Mouse (Mus musculus) frontal cortex, postnatal 10 days (tissue): ENCODE data around the gene Tulp4.

ENCODE experiments used
- DNase-seq, 2 experiments: peaks; one replicate each; pipeline ENCODE4 v3.0.0; 2022; ENCODE audit warnings: low spot score in 2 of 2, mixed read lengths in 1 of 2

Tulp4 gene

DNA sequence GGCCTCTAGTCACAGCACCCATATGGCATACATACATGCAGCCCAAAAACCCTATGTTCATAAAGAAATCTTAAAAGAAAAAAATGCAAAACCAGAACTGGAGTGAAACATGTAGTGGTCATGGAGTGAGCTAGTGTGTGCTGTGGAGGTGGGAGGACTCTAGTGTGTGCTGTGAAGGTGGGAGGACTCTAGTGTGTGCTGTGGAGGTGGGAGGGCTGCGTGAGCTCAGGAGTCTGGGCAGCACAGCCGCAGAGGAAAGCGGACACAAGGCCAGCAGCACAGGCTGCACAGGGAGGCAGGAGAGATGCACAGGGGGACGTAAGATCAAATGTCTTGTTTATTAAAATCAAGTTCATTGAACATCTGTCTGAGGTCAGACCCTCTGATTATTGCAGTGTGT is 17.5 kb downstream of the Tulp4 start:
- no peak for DNase-seq

DNA sequence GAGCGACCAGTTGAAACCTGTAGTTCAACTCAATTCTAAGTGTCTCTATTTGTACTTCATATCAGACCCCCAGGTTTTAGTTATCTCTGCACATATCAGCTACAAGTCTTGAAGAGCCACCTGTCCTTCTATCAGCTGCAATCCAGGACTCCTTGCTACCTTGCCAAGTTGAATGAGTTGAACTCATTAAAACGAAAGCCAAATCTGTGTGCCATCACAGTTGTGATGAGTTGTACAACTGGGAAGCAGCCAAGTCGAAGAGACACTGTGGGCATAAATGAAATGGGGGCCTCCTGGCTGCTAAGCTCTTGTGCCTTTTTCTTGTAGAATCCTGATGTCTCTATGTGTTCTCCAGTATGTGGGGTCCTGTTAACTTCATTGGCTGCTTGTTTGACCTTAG is 19.2 kb downstream of the Tulp4 start:
- DNase-seq: no peak

DNA sequence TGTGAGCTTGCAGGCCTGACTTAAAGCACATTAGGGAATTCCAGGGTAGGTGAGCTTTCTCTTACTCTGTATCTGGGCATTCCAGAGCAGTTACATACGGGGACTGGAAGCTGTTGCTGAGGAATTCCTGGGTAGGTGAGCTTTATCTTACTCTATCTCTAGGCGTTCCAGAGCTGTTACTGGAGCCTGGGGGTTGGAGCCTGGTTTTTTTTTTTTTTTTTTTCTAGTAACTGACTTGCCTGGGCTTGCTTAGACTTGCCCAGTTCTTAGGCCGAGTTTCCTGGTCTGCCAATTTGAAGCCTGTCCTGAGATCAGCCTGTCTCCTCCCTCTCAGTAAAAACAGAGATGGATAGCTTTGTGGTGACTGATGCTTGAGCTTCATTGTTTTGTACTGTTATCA is 21.8 kb downstream of the Tulp4 start:
- DNase-seq: no peak

DNA sequence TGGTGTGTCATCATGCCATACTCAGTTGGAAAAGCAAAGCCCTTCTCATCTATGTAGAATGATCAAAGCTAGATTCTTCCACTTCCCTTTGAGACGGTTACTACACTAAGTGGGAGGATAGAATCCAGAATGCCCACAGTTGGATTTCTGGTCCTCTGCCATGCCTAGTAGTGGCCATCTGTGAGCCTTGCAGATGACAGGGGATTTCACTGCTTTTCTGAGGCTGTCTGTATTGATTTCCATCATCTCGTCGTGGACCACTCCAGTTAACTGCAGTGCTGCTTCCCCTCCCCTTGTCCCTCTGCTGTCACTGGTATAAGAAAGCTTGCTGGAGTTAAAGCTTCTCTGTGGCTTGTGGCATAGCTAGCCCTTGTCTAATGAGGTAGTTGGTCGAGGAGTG is 23.1 kb downstream of the Tulp4 start:
- no peak for DNase-seq

DNA sequence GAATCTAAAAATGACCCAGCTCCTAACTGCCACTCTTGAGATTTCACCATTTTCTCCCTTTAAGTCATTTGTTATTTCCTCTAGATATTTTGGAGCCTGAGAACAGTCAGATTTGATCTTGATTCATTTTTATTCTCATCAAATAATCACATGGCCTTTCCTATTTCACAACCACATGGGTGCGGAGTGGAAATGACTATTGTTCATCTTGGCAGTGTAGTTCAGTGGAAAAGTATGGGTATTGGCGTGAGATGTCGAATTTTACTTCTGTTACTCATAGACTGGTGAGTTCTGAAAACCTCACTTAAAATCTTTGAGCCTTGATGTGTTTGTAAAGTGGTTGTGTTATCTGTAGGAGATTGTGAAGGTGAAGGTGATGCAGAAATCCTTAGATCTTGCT is 24.8 kb downstream of the Tulp4 start:
- no peak for DNase-seq

DNA sequence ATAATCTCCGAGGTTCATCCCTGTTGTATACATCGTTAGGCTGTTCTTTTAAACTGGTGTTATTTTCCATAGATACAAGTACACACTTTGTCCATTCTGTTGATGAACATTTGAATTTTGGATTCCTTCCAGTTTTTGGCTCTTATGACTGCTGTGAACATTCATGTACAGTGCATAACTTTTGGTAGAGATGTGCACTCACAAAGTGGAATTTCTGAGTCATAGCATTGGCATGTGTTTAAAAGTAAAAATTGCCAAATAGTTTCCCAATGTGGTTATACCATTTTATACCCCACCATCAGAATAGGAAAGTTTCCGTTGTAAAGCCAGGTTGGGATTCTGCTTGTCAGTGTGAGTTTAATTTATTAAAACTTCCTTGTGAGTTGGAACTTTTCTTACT is 34.6 kb downstream of the Tulp4 start:
- DNase-seq: no peak

DNA sequence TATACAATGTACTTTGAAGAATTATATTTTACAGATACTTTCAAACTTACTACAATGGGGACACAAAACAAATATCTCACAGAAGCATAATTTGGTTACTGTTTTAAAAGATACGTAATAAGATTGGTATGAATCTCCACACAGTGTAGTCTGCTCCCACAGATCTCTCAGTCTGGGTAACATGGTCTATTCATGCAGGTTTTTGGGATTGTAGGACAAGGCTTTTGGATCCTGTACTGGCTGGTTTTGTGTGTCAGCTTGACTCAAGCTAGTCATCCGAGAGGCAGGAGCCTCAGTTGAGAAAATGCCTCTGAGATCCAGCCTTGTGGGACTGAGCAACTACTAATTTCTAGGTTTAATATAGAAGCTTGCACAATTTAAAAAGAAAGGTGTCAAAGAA is 35.1 kb downstream of the Tulp4 start:
- DNase-seq: no peak

DNA sequence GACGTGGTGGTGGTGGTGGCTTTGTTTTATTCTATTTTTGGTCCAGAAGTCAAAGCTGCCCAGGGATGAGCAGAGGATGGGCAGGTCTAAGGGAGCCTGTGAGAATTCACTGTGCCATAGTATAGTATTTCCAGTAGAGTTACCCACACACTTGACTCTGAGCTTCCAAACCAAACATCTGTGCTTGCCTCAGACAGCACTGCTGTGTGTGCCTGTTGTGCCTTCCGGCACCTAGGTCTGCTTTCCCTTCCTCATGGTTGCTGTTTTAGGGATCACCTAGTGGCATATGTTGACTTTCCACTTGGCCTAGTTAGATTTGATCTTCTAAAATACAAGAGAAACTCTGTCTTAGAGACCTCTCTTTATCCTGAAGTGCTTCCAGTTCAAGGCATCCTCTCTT is 39.0 kb downstream of the Tulp4 start:
- no peak for DNase-seq

DNA sequence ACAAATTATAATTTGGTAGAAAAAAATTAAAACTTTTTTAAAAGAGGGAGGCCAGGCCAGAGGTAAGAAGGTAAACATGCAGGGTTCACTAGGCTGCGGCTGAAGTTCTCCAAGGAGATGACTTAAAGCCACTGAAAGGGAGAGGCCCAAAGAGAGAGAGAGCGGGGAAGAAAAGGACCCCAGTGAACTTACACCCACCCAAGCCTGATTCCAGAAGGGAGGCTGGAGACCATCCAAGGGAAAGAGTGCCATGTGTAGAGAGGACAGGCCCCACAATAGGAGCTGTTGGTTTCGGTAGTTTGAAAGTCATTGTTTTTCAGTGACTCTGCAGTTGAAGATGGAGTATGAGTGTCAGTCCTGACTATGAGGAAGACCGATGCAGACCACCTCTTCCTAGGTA is 46.7 kb downstream of the Tulp4 start:
- DNase-seq: no peak

DNA sequence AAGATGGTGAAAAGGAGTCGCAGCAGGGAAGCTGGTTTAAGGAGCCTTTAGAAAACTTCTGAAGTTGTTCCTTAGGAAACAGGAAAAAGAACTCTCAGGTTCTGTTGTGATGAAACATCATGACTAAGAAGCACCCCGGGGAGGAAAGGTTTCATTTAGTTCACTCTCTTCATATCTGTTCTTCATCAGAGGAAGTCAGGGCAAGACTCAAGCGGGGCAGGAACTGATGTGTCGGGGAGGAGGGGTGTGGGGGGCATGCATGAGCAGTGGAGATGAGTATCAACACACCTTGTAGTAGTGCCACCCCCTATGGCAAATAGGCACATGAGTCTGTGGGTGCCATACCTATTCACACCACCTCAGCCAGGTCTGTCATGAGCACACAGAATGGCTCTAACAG is 47.3 kb downstream of the Tulp4 start:
- DNase-seq: no peak

DNA sequence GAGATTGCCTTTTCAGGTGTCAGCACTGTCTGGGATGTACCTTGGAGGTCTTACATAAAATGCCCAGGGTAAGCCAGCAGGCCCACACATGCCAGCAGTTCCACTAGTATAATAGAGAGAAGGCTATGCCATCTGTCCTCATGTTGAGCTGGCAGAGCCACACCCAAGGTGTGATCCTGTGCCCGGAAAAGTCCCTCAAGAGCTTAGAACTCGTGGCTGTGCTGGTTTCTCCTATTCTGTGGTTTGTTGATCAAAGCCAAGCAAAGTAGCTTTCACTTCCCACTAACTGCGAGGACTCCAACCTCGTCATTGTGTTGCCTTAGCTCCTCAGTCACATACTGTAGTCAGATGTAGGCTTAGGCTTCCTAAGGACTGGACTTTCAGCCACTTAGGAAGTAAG is 48.1 kb downstream of the Tulp4 start:
- DNase-seq: no peak

DNA sequence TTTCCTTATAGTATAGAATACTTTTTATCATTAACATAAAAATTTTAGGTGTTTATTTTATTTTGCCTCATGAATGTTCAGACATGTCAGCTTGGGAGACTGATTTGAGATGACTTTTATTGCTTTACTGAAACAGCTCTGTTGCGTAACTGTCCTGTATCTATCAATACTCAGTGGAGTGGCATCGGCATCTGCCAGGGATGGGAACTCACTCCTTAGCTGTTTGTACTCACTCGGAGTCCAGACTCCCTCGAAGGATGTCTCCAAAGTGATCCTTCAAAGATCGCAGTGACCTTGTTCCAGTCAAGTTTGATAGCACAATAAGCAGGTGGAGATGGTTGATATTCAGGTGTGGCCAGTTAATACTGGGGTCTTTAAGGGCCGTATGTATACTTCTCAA is 54.3 kb downstream of the Tulp4 start:
- DNase-seq: no peak

DNA sequence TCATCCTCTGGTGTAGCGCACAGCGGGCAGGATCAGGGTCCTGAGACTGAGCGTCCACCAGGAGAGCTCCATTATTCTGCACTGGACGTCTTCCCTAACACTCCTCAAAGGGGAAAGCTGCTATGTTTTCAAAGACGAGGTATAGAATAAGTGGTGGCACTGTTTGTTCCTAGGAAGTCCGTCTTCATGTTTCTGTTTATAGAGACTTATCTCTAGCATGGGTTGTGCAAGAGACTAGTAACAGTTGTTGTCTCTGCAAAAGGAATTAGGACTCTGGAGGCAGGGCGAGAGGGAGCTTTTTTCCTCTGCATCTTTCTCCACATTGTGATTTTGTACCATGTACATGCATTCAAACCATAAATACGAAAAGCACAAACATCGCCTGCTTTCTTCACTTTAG is 55.7 kb downstream of the Tulp4 start:
- DNase-seq: no peak

DNA sequence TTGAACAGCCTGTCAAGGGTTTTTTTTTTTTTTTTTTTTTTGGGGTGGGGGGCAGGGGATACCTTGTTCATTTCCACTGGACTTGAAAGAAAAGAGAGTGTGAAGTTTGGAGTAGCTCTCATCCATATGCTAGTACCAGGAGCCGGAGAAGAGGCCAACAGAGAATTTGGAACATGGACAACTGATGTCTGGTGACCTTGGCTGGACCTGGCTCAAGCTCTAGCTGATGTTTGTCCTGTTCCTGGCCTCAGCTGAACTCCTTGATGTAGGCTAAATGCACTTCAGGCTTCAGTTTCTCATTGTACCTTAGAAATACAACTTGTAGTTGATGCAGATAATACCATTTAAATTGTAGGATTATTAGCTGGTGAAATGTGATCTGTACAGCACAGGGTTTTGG is 56.5 kb downstream of the Tulp4 start:
- DNase-seq: no peak

DNA sequence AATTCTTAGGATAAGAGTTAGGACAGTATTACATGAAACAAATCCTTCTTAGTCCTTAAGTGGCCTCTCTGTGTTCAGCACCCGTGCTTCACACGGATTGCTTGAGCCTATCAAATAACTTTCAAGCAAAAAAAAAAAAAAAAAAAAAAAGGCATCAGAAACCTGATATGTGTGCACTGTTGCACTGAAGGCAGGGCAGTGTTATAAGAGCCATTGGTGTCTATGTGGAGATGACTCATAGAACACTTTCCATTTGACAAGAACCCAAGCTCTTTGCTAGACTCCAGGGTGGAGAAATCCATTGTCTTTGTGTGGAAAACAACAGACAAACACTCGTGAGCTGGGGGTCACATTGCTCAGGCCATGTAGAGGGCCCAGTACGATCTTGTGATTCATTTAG is 58.7 kb downstream of the Tulp4 start:
- no peak for DNase-seq

DNA sequence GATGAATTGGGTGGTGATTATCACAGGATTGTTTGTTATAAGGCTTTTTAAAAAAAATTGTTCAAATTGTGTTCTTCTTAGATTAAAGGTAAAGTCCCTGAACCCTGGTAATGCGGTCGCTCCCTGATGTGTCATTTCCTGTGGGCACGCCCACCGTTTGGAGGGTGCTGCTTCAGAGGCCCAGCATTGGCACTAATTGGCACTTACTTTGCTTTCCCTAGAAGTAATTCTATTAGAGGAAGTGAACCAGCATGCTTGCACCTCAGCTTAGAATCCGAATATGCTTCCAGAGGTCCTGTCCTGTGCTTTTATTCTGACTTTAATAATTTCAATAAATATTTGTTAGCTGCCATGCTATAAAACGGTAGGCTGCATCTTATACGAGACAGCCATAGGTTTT is 66.2 kb downstream of the Tulp4 start:
- DNase-seq: no peak

DNA sequence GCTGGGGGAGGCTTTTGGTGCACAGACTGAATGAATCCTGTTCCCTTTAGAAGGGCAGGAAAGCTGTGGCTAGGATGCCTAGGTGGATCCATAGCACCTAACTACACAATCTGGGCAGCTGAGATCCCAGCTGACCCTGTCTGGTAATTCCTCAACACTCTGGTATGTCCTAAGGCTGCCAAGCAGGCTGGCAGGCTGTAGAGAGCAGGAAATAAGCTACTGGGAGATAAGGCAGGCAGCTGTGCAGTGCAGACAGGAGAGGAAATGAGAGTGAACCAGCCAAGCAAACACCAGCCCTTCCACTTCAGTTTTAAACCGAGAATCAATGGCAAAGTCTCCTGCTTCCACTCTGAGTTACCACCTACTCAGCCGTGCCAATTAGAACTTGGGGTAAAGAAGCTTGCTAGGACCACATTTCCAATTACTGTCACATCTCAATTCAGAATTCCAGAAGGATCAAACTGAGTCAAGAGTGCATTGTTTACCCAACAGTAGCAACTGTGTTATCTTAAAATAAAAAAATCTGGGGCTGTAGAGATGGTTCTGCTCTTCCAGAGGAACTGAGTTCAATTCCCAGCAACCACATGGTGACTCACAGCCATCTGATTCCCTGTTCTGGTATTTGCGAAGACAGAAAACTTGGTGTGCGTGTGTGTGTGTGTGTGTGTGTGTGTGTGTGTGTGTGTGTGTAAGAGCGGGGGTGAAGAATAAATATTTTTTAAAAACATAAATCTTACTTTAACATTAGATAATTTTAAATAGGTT is 66.9 kb downstream of the Tulp4 start:
- DNase-seq: no peak

DNA sequence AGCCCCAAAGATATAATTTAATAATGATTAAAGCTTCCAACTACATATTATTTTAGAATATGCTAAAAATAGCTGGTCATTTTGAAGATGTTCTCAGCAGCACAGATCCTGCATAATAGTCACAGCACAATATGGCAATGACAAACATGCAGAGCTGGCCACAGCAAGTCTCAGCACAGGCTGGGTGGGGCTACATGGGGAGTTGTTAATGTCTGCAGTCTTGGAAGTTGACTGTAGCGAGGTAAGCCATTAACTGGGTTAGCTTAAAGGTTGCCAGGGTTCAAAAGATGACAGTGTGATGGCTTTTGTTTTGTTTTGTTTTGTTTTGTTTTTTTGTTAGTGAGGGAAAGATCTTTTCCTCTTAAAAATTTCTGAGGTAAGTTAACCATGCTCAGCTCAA is 68.3 kb downstream of the Tulp4 start:
- DNase-seq: no peak

DNA sequence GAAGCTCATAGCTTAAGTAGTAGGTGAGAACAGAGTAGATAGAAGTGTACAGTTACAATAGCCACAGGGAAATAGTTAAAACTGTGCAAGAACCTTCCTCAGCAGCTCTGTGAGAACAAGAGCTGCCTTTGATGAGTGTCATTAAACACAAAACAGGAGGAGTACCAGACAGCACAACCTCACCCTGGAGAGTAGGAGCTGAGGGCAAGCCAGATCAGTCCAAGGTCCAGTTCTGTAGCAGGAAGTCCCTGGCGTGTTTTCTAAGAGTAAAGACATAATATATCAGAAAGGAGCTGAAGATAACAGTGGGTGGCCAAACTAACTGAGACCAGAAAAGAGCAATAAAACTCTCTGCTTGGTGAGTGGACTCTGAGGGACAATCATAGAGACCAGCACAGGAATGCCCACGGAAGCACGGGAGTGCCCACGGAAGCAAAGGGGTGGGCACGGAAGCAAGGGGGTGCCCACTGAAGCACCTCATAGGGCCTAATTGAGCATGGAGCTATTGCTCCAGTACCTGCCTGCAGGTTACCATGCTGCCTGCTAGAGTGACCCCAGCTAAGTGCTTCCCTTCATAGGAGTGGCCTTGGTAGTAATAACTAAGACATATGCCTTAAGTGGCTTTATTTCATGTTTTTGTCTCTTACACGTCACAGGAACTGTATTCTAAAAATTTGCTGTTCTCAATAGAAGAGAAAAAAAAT is 72.5 kb downstream of the Tulp4 start:
- DNase-seq: no peak

DNA sequence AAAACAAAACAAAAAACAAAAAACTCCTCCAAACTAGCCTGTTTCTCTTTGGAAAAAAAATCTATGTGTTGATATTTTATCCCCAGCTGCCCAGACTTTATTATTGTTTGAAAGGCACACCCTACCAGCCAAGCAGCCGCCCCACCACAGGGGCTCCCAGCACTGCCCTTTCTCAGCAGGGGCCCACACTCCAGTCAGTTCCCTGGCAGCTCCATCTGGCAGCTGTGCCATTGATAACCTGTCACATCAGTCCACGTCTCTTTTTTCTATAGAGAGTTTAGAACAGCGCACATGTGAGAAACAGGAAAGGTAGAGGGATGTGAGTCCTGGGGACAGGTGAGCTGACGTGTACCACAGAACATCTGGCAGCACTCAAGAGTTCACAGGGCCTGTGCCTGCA is 73.2 kb downstream of the Tulp4 start:
- DNase-seq: no peak

DNA sequence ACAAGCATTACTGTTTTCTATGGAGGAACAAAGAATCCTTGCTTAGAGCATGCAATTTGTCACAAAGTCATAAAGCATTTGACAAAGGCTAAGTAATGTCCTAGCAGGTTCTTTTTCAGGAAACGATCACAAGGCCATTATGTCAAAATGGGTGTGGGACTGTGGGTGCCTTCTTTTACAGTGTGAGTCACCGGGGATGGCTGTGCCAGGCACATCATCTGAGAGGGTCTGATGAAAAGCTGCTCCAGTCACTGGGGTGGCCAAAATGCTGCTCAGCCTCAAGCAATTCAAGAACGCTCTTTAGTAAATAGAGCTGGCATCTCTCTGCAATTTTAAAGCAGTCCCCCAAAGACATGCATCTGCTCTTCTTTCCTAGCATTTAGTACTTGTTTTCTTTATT is 74.2 kb downstream of the Tulp4 start:
- DNase-seq: no peak

DNA sequence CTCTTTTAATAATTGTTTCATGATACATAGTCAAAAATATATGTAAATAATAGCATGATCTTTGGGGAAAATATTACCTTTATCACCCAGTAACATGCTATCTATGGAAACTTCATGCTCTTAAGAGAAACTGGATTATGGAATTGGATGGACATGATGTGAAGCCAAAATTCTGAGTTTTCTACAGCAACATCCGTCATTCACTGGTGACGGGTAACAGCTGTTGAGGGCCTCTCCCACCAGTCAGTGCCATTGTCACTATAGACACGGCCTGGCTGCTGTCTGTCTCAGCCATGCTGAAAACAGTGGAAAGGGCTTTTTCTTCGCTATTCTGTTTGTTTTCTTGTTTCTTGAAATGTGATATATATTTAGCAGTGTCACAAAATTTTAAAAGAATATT is 76.5 kb downstream of the Tulp4 start:
- DNase-seq: no peak

DNA sequence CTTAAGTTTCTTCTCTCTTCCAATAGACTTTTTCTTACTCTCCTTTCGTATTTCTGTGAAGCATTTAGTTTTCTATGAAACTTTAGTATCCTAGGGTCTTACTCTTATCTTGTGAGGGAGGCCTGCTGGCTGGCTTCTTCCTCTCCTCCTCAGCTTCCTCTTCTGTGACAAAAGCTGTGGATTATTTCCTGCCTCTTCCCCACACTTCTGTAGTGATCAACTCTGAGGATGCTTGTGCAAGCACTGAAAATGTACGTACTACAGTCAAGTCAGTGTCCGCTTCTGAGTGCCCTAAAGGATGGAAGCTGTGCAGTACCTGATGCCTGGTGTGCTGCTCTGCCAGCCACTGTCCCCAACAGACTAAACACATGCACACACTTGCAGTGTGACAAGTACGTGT is 80.4 kb downstream of the Tulp4 start:
- DNase-seq: no peak

DNA sequence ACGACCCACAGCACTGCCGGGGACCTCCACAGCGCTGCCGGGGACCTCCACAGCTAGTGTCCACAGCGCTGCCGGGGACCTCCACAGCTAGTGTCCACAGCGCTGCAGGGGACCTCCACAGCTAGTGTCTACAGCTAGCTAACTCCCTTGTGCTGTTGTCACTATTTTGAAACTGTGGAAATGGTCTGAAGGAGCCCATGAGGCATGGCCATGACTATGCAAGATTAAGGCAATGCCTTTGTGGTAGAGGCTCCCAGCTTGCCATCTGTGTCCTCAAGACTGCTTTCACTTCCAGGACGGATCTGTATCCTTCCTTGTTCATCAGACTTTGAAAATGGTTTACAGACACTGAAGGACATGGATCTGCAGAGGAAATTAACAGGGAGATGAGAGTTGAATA is 80.9 kb downstream of the Tulp4 start:
- no peak for DNase-seq
